Mouse (Mus musculus) embryonic stem cell, embryonic (primary cell): ENCODE results near the gene Lrp6.

ENCODE experiments used
- CTCF ChIA-PET, 4 experiments: fragments of 300-600 bp in 2 of 4; fragments of 350-600 bp in 2 of 4; sonication (Branson Sonifier 250); formaldehyde crosslinking; loops; one replicate each; lab custom pipeline; 2022; ENCODE audit warnings: inconsistent platforms in 2 of 4; lab: Charles Lee
- POLR2A ChIA-PET, 4 experiments: fragments of 300-600 bp in 2 of 4; fragments of 350-600 bp in 2 of 4; sonication (Branson Sonifier 250); formaldehyde crosslinking; loops; one replicate each; lab custom pipeline; 2022; ENCODE audit warnings: antibody characterized with exemption in 4 of 4, inconsistent platforms in 1 of 4; lab: Charles Lee

Gene Lrp6

GRCm38 (mm10) chr6:134554230-134554629 lies 12.5 kb downstream of the Lrp6 start:
- POLR2A ChIA-PET = interaction anchor here in 1 of 4 experiments (3.3 kb wide), 1 partner anchor 12 kb away, joined by 29 read pairs; the partner anchor contains the start of gene Lrp6

DNA sequence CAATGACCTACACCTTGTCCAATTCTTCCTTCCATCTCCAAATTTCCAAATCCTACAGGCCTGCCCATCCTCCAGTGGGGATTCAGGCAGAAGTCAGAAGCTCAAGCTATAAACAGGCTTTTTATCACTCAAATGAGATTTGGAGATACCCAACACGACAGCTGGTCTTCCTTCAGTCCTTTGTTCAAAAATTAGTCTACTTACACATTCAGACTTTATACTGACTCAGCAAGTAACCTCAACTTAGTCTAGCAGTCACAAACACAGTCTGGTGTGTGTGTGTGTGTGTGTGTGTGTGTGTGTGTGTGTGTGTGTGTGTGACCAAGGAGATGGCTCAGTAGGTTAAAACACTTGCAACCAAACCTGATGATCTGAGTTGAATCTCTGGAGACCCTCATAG lies 15.8 kb downstream of the Lrp6 start:
- CTCF ChIA-PET = no interaction called here
- POLR2A ChIA-PET = interaction anchor here (0.6 to 2.2 kb wide), 13 partner anchors 9 to 57 kb away, joined by 3 to 7 read pairs (median 3); no protein-coding TSS in a partner anchor

More at GRCm38 (mm10) chr6:134554230-134554629, 12.5 kb downstream of the Lrp6 start:
- CTCF ChIA-PET = no interaction called here

DNA sequence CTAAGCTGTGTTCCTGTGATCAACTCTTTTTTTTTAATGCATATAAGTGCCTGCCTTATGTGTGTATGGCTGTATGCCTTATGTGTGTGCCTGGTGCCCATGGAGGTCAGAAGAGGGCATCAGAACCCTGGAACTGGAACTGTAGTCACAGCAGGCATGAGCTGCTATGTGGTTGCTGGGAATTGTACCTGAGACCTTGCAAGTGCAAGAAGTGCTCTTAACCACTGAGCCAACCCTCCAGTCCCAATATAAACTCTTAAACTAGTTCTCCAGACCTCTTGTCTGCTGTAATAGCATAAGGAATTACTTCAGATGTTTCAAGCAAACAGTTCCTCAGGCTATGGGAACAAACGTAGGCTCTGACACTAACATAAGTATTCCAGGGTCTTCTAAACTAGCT lies 16.4 kb downstream of the Lrp6 start:
- CTCF ChIA-PET = no interaction called here
- POLR2A ChIA-PET = interaction anchor here in 2 of 4 experiments (0.7 to 2.2 kb wide), 7 partner anchors 10 to 36 kb away, joined by 3 to 7 read pairs (median 3); no protein-coding TSS in a partner anchor

- ChIA-PET POLR2A (interaction anchor here in 2 of 4 experiments (0.6 to 1.8 kb wide), 4 partner anchors 19 to 71 kb away, joined by 3 to 7 read pairs (median 3); partner anchors contain the start of gene Lrp6 (in 1 of the 2)), CTCF (no interaction called here)
Observed at GRCm38 (mm10) chr6:134544843-134545242, 21.9 kb downstream of the Lrp6 start.

DNA sequence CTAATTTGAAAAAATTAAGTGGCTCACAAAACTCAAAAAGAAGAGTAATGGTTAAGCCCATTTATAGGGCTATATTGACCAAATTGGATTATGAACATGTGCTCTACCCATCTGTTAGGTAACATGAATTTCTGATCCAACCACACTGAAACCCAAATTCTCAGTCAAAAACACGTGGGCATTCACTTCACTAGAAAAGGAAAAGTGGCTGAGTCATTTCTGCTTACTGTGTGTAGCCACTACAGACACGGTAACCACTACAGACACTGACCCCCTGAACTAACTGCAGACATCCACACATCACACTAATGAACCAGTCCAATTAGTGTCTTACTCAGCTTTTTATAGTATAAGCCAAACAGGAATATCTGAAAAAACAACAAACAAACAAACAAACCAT lies 22.7 kb downstream of the Lrp6 start:
- POLR2A ChIA-PET = interaction anchor here in 1 of 4 experiments (0.6 to 1.8 kb wide), 4 partner anchors 22 to 248 kb away, joined by 3 to 7 read pairs (median 4); partner anchors contain the start of genes Dusp16 and Lrp6
- CTCF ChIA-PET = no interaction called here

GRCm38 (mm10) chr6:134543607-134544006 lies 23.2 kb downstream of the Lrp6 start:
- ChIA-PET CTCF (no interaction called here), POLR2A (interaction anchor here in 1 of 4 experiments (0.6 to 1.8 kb wide), 3 partner anchors 14 to 249 kb away, joined by 3 to 5 read pairs (median 4); partner anchors contain the start of gene Dusp16)

- CTCF ChIA-PET = interaction anchor here in 1 of 4 experiments (1.4 kb wide), 1 partner anchor 65 kb away, joined by 3 read pairs; no protein-coding TSS in a partner anchor
- POLR2A ChIA-PET = interaction anchor here in 2 of 4 experiments (0.5 to 1.8 kb wide), 7 partner anchors 9 to 321 kb away, joined by 3 to 5 read pairs (median 5); no protein-coding TSS in a partner anchor
Observed at GRCm38 (mm10) chr6:134542374-134542773, 24.4 kb downstream of the Lrp6 start.

DNA sequence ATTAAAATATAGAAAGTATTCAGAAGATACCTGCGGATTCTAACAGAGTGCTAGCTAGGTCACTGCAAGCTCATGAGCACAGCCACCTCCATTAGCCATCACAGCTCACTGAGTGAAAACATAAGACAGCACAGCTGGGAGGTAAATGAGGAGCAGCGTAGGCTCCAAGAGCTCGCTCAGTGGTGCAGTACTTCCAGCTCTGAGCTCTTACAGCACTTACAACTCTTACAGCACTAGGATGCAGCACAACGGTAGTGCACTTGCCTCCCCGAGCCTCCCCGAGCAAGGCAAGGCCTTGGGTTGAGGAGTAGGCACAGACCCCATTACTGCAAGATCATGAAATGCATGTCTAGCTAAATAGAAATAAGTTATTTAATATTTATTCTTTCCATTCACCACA lies 26.6 kb downstream of the Lrp6 start:
- ChIA-PET CTCF (interaction anchor here in 2 of 4 experiments (0.5 to 0.6 kb wide), 3 partner anchors 30 to 1758 kb away, joined by 3 to 5 read pairs (median 3); no protein-coding TSS in a partner anchor), POLR2A (interaction anchor here in 3 of 4 experiments (0.7 to 1.2 kb wide), 5 partner anchors 9 to 26 kb away, joined by 3 to 4 read pairs (median 3); partner anchors contain the start of gene Lrp6 (in 1 of the 3))

DNA sequence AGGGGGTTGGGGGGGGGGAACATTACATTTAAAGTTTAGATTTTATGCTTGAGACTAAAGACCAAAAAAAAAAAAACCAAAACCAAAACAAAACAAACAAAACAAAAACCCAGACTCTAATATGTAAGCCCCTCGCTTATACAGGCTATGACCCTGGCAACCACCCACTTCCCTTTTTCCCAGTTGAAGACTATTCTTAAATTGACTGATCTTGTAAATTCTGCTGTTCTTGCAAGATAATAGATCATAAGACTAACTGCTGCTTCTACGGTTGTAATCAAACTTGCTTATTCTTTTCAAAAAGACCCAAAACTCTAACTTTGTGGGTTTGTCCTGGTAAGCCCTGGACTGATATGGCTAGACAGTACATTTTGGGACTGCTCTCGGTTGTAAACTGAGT lies 27.3 kb downstream of the Lrp6 start:
- ChIA-PET CTCF (no interaction called here), POLR2A (interaction anchor here in 3 of 4 experiments (0.6 to 1.5 kb wide), 9 partner anchors 8 to 65 kb away, joined by 3 to 6 read pairs (median 4); partner anchors contain the start of gene Lrp6 (in 1 of the 3))

DNA sequence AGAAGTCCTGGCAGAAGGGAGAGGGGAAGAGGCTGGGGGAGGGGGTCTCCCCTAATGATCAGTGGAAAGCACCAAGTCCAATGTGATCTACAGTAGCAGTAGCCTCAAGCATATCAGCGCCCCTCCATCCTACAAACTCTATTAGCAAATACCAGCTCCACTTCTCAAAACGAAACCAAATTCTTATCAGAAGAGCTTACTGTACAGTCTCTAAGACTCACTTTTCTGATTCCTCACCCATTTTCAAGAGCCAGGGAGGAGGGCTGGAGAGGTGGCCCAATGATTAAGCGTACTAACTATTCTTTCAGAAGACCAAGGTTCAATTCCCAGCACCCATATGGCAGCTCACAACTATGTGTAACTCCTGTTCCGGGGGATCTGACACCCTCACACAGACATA lies 28.0 kb downstream of the Lrp6 start:
- ChIA-PET CTCF (interaction anchor here in 1 of 4 experiments (0.6 kb wide), 1 partner anchor 299 kb away, joined by 3 read pairs; no protein-coding TSS in a partner anchor), POLR2A (interaction anchor here in 3 of 4 experiments (0.6 to 1.5 kb wide), 4 partner anchors 9 to 65 kb away, joined by 3 to 6 read pairs (median 5); no protein-coding TSS in a partner anchor)

DNA sequence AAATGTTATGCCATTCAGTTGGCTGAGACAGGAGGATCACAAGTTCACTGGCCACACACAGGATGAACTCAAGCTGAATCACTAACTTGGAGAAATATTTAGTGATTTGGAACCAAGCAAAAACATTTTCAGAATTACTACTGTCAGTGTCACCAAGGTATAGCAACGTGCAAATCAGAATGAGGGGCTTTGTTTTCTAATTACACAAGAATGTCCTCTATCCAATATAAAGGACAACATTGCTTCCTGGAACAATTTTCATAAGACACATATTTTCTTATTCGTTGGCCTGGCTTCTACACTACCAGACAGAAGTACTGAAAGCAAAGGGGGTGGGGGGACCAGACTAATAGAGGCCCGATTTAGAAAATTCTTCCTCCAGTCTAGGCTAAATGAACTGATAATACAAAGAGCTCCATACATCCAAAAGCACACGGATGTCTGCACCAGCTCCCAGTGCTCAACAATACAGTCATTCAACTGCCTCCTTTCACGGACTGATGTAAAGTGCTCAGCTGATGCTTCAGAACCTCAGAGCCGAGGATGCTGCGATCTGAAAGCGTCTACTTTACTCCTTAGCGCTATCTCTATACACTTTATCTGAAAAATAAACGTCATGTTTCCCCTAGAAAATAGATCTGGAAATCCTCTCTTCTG lies 29.2 kb downstream of the Lrp6 start:
- POLR2A ChIA-PET = interaction anchor here in 2 of 4 experiments (0.6 to 2.2 kb wide), 6 partner anchors 10 to 1994 kb away, joined by 3 to 7 read pairs (median 4); no protein-coding TSS in a partner anchor
- CTCF ChIA-PET = no interaction called here

- CTCF ChIA-PET = no interaction called here
Observed at GRCm38 (mm10) chr6:134535169-134535568, 31.6 kb downstream of the Lrp6 start.

GRCm38 (mm10) chr6:134533021-134533420 lies 33.7 kb downstream of the Lrp6 start:
- POLR2A ChIA-PET = interaction anchor here in 2 of 4 experiments (1.0 to 1.2 kb wide), 2 partner anchors 20 to 26 kb away, joined by 3 to 4 read pairs; no protein-coding TSS in a partner anchor
- CTCF ChIA-PET = no interaction called here

More at GRCm38 (mm10) chr6:134535169-134535568, 31.6 kb downstream of the Lrp6 start:
- POLR2A ChIA-PET = interaction anchor here in 2 of 4 experiments (1.0 to 1.4 kb wide), 4 partner anchors 16 to 84 kb away, joined by 3 to 5 read pairs (median 3); no protein-coding TSS in a partner anchor

- CTCF ChIA-PET = no interaction called here
Observed at GRCm38 (mm10) chr6:134531950-134532349, 34.8 kb downstream of the Lrp6 start.

DNA sequence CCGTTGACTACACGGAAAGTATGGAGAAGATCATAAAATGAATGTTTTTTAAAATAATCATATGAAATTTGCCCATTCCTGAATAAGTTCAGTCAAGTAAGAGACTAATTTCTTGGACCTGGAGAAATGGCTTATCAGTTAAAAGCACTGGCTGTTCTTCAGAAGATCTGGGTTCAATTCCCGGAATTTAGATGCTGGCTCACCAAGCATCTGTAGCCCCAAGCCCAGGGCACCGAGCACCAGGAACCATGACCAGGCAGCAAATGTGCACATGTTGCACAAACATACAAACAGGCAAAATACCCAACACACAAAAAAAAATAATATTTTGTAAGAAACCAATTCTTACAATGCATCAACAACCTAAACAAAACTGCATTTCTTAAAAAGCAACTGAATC lies 37.4 kb downstream of the Lrp6 start:
- CTCF ChIA-PET = no interaction called here
- POLR2A ChIA-PET = interaction anchor here in 3 of 4 experiments (0.5 to 1.7 kb wide), 4 partner anchors 10 to 38 kb away, joined by 3 to 12 read pairs (median 4); no protein-coding TSS in a partner anchor

More at GRCm38 (mm10) chr6:134531950-134532349, 34.8 kb downstream of the Lrp6 start:
- POLR2A ChIA-PET = no interaction called here

- ChIA-PET POLR2A (interaction anchor here in 3 of 4 experiments (0.6 to 1.7 kb wide), 7 partner anchors 8 to 87 kb away, joined by 3 to 5 read pairs (median 3); no protein-coding TSS in a partner anchor), CTCF (interaction anchor here in 1 of 4 experiments (0.6 kb wide), 1 partner anchor 313 kb away, joined by 3 read pairs; no protein-coding TSS in a partner anchor)
Observed at GRCm38 (mm10) chr6:134528396-134528795, 38.4 kb downstream of the Lrp6 start.

GRCm38 (mm10) chr6:134527596-134528128 lies 39.1 kb downstream of the Lrp6 start:
- POLR2A ChIA-PET = interaction anchor here in 2 of 4 experiments (0.8 to 1.7 kb wide), 3 partner anchors 9 to 92 kb away, joined by 3 read pairs; no protein-coding TSS in a partner anchor
- CTCF ChIA-PET = no interaction called here
